Mouse (Mus musculus): Measurements from ENCODE around the gene Cyp3a25.
"Not testable (repeated sequence)": the region's sequence is repeated elsewhere in the genome, so short reads cannot be mapped to it uniquely, and the experiment has no call there.

The Cyp3a25 gene

GRCm38 (mm10) chr5:146009509-146009908 lies at the start of gene Cyp3a25:
TSS of gene Cyp3a25 (minus strand) at chr5:146009618.
- not testable (repeated sequence) for DNase-seq (ENCODE audit: low read depth, low spot score)

DNA sequence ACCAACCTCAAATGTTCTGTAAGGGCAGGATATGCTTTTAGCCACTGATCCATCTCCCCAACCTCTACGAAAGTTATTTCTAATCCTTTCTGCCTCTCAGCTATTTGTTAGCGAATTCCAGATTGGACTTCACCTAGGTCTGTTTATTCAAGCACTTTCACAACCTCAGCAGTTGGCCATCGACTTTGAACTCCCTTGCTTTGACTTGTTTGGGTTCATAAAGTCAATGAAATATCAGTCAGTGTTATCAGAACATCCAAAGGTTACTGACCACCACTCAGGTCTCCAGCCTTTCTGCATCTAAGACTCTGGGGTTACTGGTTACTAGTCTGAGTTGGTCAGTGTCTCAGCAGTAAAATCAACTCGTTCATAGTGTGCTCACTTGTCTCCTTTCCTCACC lies 11.7 kb upstream of the Cyp3a25 start:
- no peak for DNase-seq (ENCODE audit: low read depth, low spot score)

DNA sequence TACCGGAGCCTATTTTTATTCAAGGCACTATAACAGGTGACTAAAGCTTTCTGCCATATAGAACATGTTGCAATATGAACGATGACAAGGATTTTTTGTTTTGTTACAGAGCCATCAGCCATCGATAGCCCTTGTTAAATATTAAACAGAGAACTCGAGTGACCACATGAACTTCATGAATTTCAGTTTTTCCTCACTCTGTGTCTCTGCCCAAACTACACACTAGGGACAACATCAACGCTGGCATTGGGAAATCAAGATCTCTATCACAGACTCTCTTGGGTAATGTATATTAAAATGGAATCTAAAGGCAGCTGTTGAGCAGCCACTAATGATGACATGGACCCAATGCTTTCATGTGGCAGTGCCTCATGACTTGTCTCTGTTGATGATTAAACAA lies 8.9 kb upstream of the Cyp3a25 start:
- no peak for DNase-seq (ENCODE audit: low read depth, low spot score)

- DNase-seq (ENCODE audit: low read depth, low spot score): no peak
Observed at GRCm38 (mm10) chr5:146011251-146011650, 1.8 kb upstream of the Cyp3a25 start.

GRCm38 (mm10) chr5:145967080-145967479 lies 42.3 kb downstream of the Cyp3a25 start:
- DNase-seq (ENCODE audit: low read depth, low spot score): no peak

Measured in retina, adult 2 months (tissue).